Mouse (Mus musculus): ENCODE results near the gene Nav2. TPM values are rescaled to one million over a fixed set of nuclear protein-coding genes. Genes with fewer than 3 reads are reported as not detected.

Nav2 gene
- polyA plus RNA-seq, 1 experiment from 2014 or later = 24.2 TPM

GRCm38 (mm10) chr7:49163789-49164188 is 255.3 kb downstream of the Nav2 start:
- Histone ChIP-seq H3K36me3 (no peaks in the 10 kb centered on the region), H3K9ac (peak overlapping the region; percentile 13; the same call in 1 of the 2 replicates), H3K27me3 (no peaks in the 10 kb centered on the region), H3K4me2 (no peak overlapping the region), H3K27ac (peak overlapping the region; percentile 79), H3K4me3 (no peak overlapping the region), H3K9me3 (no peaks in the 10 kb centered on the region), H3K4me1 (replicated peaks) (peaks cover 89% of the 10 kb centered on the region)
- 24% methylated on average over 11 of the region's 11 CpGs for WGBS
- 0 out of 2 replicates have a peak, but pooled peaks have one; percentile 4 for ATAC-seq (ENCODE audit: low FRiP score)

GRCm38 (mm10) chr7:49164868-49165267 is 256.4 kb downstream of the Nav2 start:
- peaks cover 87% of the 10 kb centered on the region for H3K4me1 ChIP-seq (replicated peaks)
- H3K9me3 ChIP-seq = no peaks in the 10 kb centered on the region
- no peaks in the 10 kb centered on the region for H3K27me3 ChIP-seq
- no peaks in the 10 kb centered on the region for H3K36me3 ChIP-seq
- no peak overlapping the region for H3K9ac ChIP-seq
- no peak for ATAC-seq (ENCODE audit: low FRiP score)
- H3K27ac ChIP-seq = no peak overlapping the region
- 93% methylated on average over 8 of the region's 8 CpGs for WGBS
- no peak overlapping the region for H3K4me2 ChIP-seq
- H3K4me3 ChIP-seq = no peak overlapping the region

- Histone ChIP-seq H3K27me3 (no peaks in the 10 kb centered on the region), H3K36me3 (no peaks in the 10 kb centered on the region), H3K4me1 (replicated peaks) (peaks cover 35% of the 10 kb centered on the region), H3K27ac (no peak overlapping the region), H3K9me3 (no peaks in the 10 kb centered on the region), H3K9ac (no peak overlapping the region), H3K4me3 (no peak overlapping the region), H3K4me2 (no peak overlapping the region)
- ATAC-seq (ENCODE audit: low FRiP score) = no peak
- WGBS = 87% methylated on average over 3 of the region's 3 CpGs
Measured at GRCm38 (mm10) chr7:49172926-49173325, 264.4 kb downstream of the Nav2 start.

- Histone ChIP-seq H3K36me3 (no peaks in the 10 kb centered on the region), H3K27me3 (no peaks in the 10 kb centered on the region), H3K4me3 (no peak overlapping the region), H3K9ac (peak overlapping the region; percentile 43; the same call in 1 of the 2 replicates), H3K27ac (peak overlapping the region; percentile 52; the same call in 1 of the 2 replicates), H3K9me3 (no peaks in the 10 kb centered on the region), H3K4me2 (no peak overlapping the region), H3K4me1 (replicated peaks) (peaks cover 17% of the 10 kb centered on the region)
- ATAC-seq (ENCODE audit: low FRiP score) = peak; percentile 33; the same call in 1 of the 2 replicates
- 76% methylated on average over 9 of the region's 9 CpGs for WGBS
Measured at GRCm38 (mm10) chr7:49175784-49176409, 267.4 kb downstream of the Nav2 start.

- WGBS = 81% methylated on average over 21 of the region's 21 CpGs
- Histone ChIP-seq H3K27me3 (no peaks in the 10 kb centered on the region), H3K9me3 (no peaks in the 10 kb centered on the region), H3K9ac (no peak overlapping the region), H3K4me3 (no peak overlapping the region), H3K36me3 (no peaks in the 10 kb centered on the region), H3K4me1 (replicated peaks) (peaks cover 24% of the 10 kb centered on the region), H3K4me2 (no peak overlapping the region), H3K27ac (peak overlapping the region; percentile 32; the same call in 1 of the 2 replicates)
- peak; percentile 25; the same call in 1 of the 2 replicates for ATAC-seq (ENCODE audit: low FRiP score)
Measured at GRCm38 (mm10) chr7:49176590-49177201, 268.2 kb downstream of the Nav2 start.

- Histone ChIP-seq H3K27me3 (no peaks in the 10 kb centered on the region), H3K9me3 (no peaks in the 10 kb centered on the region), H3K9ac (no peak overlapping the region), H3K4me3 (no peak overlapping the region), H3K27ac (peak overlapping the region; percentile 35; the same call in 1 of the 2 replicates), H3K4me1 (replicated peaks) (peaks cover 27% of the 10 kb centered on the region), H3K36me3 (no peaks in the 10 kb centered on the region), H3K4me2 (no peak overlapping the region)
- ATAC-seq (ENCODE audit: low FRiP score) = no peak
- 77% methylated on average over 4 of the region's 4 CpGs for WGBS
Measured at GRCm38 (mm10) chr7:49178217-49178616, 269.7 kb downstream of the Nav2 start.

GRCm38 (mm10) chr7:49181010-49181409 is 272.5 kb downstream of the Nav2 start:
- H3K4me3 ChIP-seq = no peak overlapping the region
- H3K9ac ChIP-seq = no peak overlapping the region
- 81% methylated on average over 8 of the region's 8 CpGs for WGBS
- no peaks in the 10 kb centered on the region for H3K36me3 ChIP-seq
- H3K4me1 ChIP-seq (replicated peaks) = peaks cover 43% of the 10 kb centered on the region
- no peak for ATAC-seq (ENCODE audit: low FRiP score)
- H3K4me2 ChIP-seq = no peak overlapping the region
- no peak overlapping the region for H3K27ac ChIP-seq
- H3K9me3 ChIP-seq = no peaks in the 10 kb centered on the region
- H3K27me3 ChIP-seq = no peaks in the 10 kb centered on the region

- Histone ChIP-seq H3K4me1 (replicated peaks) (peaks cover 45% of the 10 kb centered on the region), H3K4me3 (no peak overlapping the region), H3K27ac (no peak overlapping the region), H3K9me3 (no peaks in the 10 kb centered on the region), H3K4me2 (no peak overlapping the region), H3K36me3 (no peaks in the 10 kb centered on the region), H3K27me3 (no peaks in the 10 kb centered on the region), H3K9ac (no peak overlapping the region)
- WGBS = 84% methylated on average over 5 of the region's 5 CpGs
- ATAC-seq (ENCODE audit: low FRiP score) = no peak
Measured at GRCm38 (mm10) chr7:49182427-49182826, 273.9 kb downstream of the Nav2 start.

GRCm38 (mm10) chr7:49183696-49184095 is 275.2 kb downstream of the Nav2 start:
- H3K27ac ChIP-seq = no peak overlapping the region

GRCm38 (mm10) chr7:49185991-49186390 is 277.5 kb downstream of the Nav2 start:
- no peak overlapping the region for H3K27ac ChIP-seq
- H3K9ac ChIP-seq = no peak overlapping the region
- H3K27me3 ChIP-seq = no peaks in the 10 kb centered on the region
- no peak overlapping the region for H3K4me3 ChIP-seq
- H3K36me3 ChIP-seq = no peaks in the 10 kb centered on the region
- no peaks in the 10 kb centered on the region for H3K9me3 ChIP-seq
- peaks cover 78% of the 10 kb centered on the region for H3K4me1 ChIP-seq (replicated peaks)
- no peak for ATAC-seq (ENCODE audit: low FRiP score)
- H3K4me2 ChIP-seq = no peak overlapping the region
- WGBS = 87% methylated on average over 5 of the region's 5 CpGs

More at GRCm38 (mm10) chr7:49183696-49184095, 275.2 kb downstream of the Nav2 start:
- Histone ChIP-seq H3K36me3 (no peaks in the 10 kb centered on the region), H3K27me3 (no peaks in the 10 kb centered on the region), H3K4me1 (replicated peaks) (peaks cover 57% of the 10 kb centered on the region), H3K4me2 (no peak overlapping the region), H3K4me3 (no peak overlapping the region), H3K9ac (no peak overlapping the region), H3K9me3 (no peaks in the 10 kb centered on the region)
- 51% methylated on average over 5 of the region's 5 CpGs for WGBS
- no peak for ATAC-seq (ENCODE audit: low FRiP score)

GRCm38 (mm10) chr7:49189364-49189763 is 280.8 kb downstream of the Nav2 start:
- H3K27ac ChIP-seq = no peak overlapping the region
- peaks cover 78% of the 10 kb centered on the region for H3K4me1 ChIP-seq (replicated peaks)
- H3K27me3 ChIP-seq = no peaks in the 10 kb centered on the region
- no peak overlapping the region for H3K4me2 ChIP-seq
- 91% methylated on average over 5 of the region's 5 CpGs for WGBS
- ATAC-seq (ENCODE audit: low FRiP score) = no peak
- H3K9me3 ChIP-seq = no peaks in the 10 kb centered on the region
- H3K36me3 ChIP-seq = no peaks in the 10 kb centered on the region
- H3K9ac ChIP-seq = no peak overlapping the region
- H3K4me3 ChIP-seq = no peak overlapping the region

- peak overlapping the region; percentile 2; the same call in 1 of the 2 replicates for H3K9ac ChIP-seq
- H3K27ac ChIP-seq = peak overlapping the region; percentile 88
- no peak for ATAC-seq (ENCODE audit: low FRiP score)
- no peaks in the 10 kb centered on the region for H3K27me3 ChIP-seq
- H3K4me3 ChIP-seq = no peak overlapping the region
- H3K36me3 ChIP-seq = no peaks in the 10 kb centered on the region
- H3K9me3 ChIP-seq = no peaks in the 10 kb centered on the region
- H3K4me1 ChIP-seq (replicated peaks) = peaks cover 68% of the 10 kb centered on the region
- H3K4me2 ChIP-seq = no peak overlapping the region
- WGBS = 77% methylated on average over 4 of the region's 4 CpGs
Measured at GRCm38 (mm10) chr7:49190231-49190985, 281.9 kb downstream of the Nav2 start.

Data from hindbrain, embryonic 13.5 days (tissue).